Mouse (Mus musculus) thymus, adult 2 months (tissue): ENCODE data around the gene Wiz. TPM values are rescaled to one million over a fixed set of nuclear protein-coding genes. Genes with fewer than 3 reads are reported as not detected.
A peak's percentile ranks its signal among the peaks of the same experiment; 100 is the strongest.

Source experiments
- DNase-seq: peaks from one replicate; pipeline ENCODE4 v3.0.0; 2021
- H3K27ac ChIP-seq: fragments of 200-500 bp; 2 replicates; pipeline ENCODE4 v1.5.1; 2012; ENCODE audit warnings: low read length, control low read depth; ENCODE audit not compliant: control insufficient read depth, insufficient read depth
- H3K27me3 ChIP-seq: fragments of 200-500 bp; 2 replicates; pipeline ENCODE4 v1.6.1; 2012; ENCODE audit warnings: mild to moderate bottlenecking, low read length, moderate library complexity, mixed read lengths; ENCODE audit not compliant: control insufficient read depth, insufficient read depth
- H3K36me3 ChIP-seq: fragments of 200-500 bp; 2 replicates; pipeline ENCODE4 v1.6.1; 2012; ENCODE audit warnings: mild to moderate bottlenecking, low read length, moderate library complexity; ENCODE audit not compliant: control insufficient read depth, insufficient read depth
- H3K4me1 ChIP-seq: fragments of 200-500 bp; replicated peaks from 2 replicates; pipeline ENCODE4 v1.6.1; 2012; ENCODE audit warnings: low read length; ENCODE audit not compliant: control insufficient read depth, insufficient read depth
- H3K4me3 ChIP-seq: fragments of 200-500 bp; 2 replicates; pipeline ENCODE4 v1.5.1; 2012; ENCODE audit warnings: mild to moderate bottlenecking, low read length, control low read depth, moderate library complexity; ENCODE audit not compliant: control insufficient read depth, insufficient read depth
- CTCF ChIP-seq: fragments of 200-500 bp; IDR thresholded peaks from 2 replicates; pipeline ENCODE4 v1.5.1; 2012; ENCODE audit warnings: mild to moderate bottlenecking, control low read depth, low read length, moderate library complexity, borderline replicate concordance; ENCODE audit not compliant: control insufficient read depth, poor library complexity, insufficient read depth; ENCODE audit errors: extremely low read depth
- POLR2A ChIP-seq: fragments of 200-500 bp; IDR thresholded peaks from 2 replicates; pipeline ENCODE4 v1.6.1; 2012; ENCODE audit warnings: mild to moderate bottlenecking, low read length, control low read depth, moderate library complexity; ENCODE audit not compliant: control insufficient read depth, poor library complexity, insufficient read depth; ENCODE audit errors: extremely low read depth
- WGBS: fragments of 180-500 bp; shearing (Covaris S2); methylation state at CpG from one replicate; pipeline ENCODE4 v1.1.7; 2018; 5-methylcytosine and 5-hydroxymethylcytosine counted together
- polyA plus RNA-seq: library from polyadenylated mRNA; depleted of rRNA; stranded (reverse); fragments of >200 nt; gene quantifications from 2 replicates; pipeline ENCODE4 v1.2.3, GENCODE M21; 2012

Wiz gene
- polyA plus RNA-seq, 1 experiment = 57.1 TPM

GRCm38 (mm10) chr17:32386659-32387432, 2.4 kb downstream of the Wiz start:
- TF ChIP-seq POLR2A = no peak
- TF ChIP-seq CTCF = no peak
- peak; percentile 72 for DNase-seq
- 55% methylated on average over 9 of the region's 9 CpGs for WGBS
- Histone ChIP-seq H3K4me3 (no peak overlapping the region), H3K4me1 (peaks cover 11% of the 10 kb centered on the region), H3K27me3 (no peaks in the 10 kb centered on the region), H3K36me3 (peaks cover 10% of the 10 kb centered on the region), H3K27ac (no peak overlapping the region)

DNA sequence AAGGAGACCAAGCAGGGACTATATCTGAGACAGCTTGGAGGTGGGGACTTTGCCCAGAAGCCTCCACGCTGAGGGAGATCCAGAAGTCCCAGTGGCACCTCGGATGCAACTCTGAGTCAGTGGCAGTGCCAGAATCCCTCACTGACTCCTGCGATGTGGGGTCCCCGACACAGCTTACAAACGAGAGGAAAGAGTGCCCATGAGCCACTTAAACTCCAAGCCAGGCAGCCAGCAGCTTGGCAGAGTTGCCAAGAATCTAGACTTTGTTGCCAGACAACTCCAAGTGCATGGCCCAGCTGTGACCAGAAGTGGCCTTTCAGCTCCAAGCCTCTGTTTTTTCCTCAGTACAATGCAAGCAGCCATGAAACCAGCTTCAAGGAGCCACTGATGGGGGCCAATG, 5.6 kb downstream of the Wiz start:
- H3K27me3 ChIP-seq = no peaks in the 10 kb centered on the region
- DNase-seq = no peak
- H3K4me3 ChIP-seq = no peak overlapping the region
- no peak overlapping the region for H3K27ac ChIP-seq
- TF ChIP-seq CTCF = no peak
- TF ChIP-seq POLR2A = no peak
- H3K4me1 ChIP-seq = peaks cover 11% of the 10 kb centered on the region
- H3K36me3 ChIP-seq = no peaks in the 10 kb centered on the region
- WGBS = 95% methylated on average over 5 of the region's 5 CpGs

- WGBS = 95% methylated on average over 7 of the region's 7 CpGs
- DNase-seq = no peak
Measured at GRCm38 (mm10) chr17:32382576-32382975, 6.7 kb downstream of the Wiz start.

DNA sequence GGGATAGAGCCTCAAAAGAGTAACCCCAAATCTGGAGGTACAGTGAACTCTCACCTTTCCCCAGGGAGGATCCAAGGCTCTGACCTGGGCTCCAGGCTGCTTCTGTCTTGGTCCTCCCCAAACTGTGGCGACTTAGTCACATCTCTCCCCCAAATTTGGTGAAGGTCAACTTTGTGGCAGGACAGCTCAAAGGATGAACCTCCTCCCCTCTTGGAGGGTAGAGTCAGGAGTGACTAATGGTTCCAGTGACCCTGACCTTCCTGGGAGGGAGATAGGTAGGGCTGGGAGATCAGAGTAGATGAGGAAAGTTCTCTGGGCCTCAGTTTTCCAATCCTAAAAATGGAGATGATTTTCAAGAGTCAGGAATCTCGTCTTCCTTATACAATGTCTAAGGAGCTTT, 10.5 kb downstream of the Wiz start:
- H3K36me3 ChIP-seq = no peaks in the 10 kb centered on the region; the same call in 1 of the 2 replicates
- no peaks in the 10 kb centered on the region for H3K4me1 ChIP-seq
- H3K27ac ChIP-seq = no peak overlapping the region
- no peak overlapping the region for H3K4me3 ChIP-seq
- H3K27me3 ChIP-seq = no peaks in the 10 kb centered on the region
- DNase-seq = no peak
- no peak for TF ChIP-seq POLR2A
- TF ChIP-seq CTCF = no peak
- 91% methylated on average over 2 of the region's 2 CpGs for WGBS

More at GRCm38 (mm10) chr17:32382576-32382975, 6.7 kb downstream of the Wiz start:
- Histone ChIP-seq H3K4me1 (peaks cover 3% of the 10 kb centered on the region; the same call in 1 of the 2 replicates), H3K27ac (no peak overlapping the region), H3K4me3 (no peak overlapping the region), H3K27me3 (no peaks in the 10 kb centered on the region), H3K36me3 (no peaks in the 10 kb centered on the region; the same call in 1 of the 2 replicates)
- TF ChIP-seq POLR2A = no peak
- TF ChIP-seq CTCF = no peak

DNA sequence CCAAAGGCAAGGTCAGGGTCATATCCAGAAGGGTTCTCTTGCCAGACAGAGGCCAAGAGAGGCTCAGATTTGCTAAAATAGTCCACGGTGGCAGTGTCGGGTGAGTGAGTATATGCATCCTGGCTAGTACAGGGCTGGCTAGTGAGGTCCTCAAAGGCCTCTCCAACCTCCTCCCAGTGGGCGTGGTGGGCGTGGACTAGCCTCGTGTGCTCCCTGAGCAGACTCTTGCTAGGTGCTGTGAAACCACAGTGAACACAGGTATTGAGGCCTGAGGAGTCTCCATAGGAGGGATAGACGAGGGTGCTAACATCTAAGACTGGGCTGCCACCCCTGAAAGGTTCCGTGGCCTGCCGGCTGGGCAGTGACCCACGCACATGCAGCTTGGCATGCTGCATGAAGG, 12.1 kb downstream of the Wiz start:
- H3K4me3 ChIP-seq = no peak overlapping the region
- no peaks in the 10 kb centered on the region for H3K4me1 ChIP-seq
- no peaks in the 10 kb centered on the region for H3K27me3 ChIP-seq
- H3K27ac ChIP-seq = no peak overlapping the region
- no peaks in the 10 kb centered on the region; the same call in 1 of the 2 replicates for H3K36me3 ChIP-seq
- TF ChIP-seq POLR2A (no peak), CTCF (no peak)
- 93% methylated on average over 9 of the region's 9 CpGs for WGBS
- DNase-seq = no peak

DNA sequence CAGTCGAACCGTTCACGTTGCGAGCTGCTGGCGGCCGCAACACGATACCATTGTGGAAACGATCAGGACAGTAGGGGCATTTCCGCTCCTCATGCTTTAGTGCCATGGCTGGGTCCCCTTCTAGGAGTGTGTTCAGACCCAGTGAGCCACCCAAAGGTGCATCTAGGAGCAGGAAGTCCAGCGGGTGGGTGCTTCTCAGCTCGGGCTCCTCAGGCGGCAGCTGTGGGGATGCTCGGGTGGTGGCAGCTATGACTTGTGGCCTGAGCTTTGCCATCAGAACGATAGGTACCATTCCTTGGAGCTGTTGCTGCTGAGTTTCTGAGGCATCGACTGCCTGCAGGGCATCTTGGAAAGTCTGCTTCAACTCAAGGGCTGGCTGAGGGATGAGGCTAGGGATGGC, 12.8 kb downstream of the Wiz start:
- 94% methylated on average over 15 of the region's 15 CpGs for WGBS
- H3K4me3 ChIP-seq = no peak overlapping the region
- TF ChIP-seq POLR2A = no peak
- no peaks in the 10 kb centered on the region for H3K27me3 ChIP-seq
- no peaks in the 10 kb centered on the region; the same call in 1 of the 2 replicates for H3K36me3 ChIP-seq
- H3K4me1 ChIP-seq = no peaks in the 10 kb centered on the region
- no peak for DNase-seq
- H3K27ac ChIP-seq = no peak overlapping the region
